Mouse (Mus musculus) stomach, embryonic 16.5 days (tissue): ENCODE measurements around the gene Ulk3. TPM values are rescaled to one million over a fixed set of nuclear protein-coding genes. Genes with fewer than 3 reads are reported as not detected.
A peak's percentile ranks its signal among the peaks of the same experiment; 100 is the strongest.

Experiments used
- ATAC-seq: fragments of 200-750 bp; cut with Nextera tagmentation; 2 replicates; pipeline ENCODE4 v1.8.0; 2017; ENCODE audit warnings: moderate number of reproducible peaks, moderate TSS enrichment; ENCODE audit not compliant: insufficient read depth, low FRiP score
- H3K27ac ChIP-seq: fragments of 300-500 bp; sonication (generic); 2 replicates; pipeline ENCODE4 v1.5.1; 2014; ENCODE audit warnings: low read length
- H3K27me3 ChIP-seq: fragments of 300-500 bp; sonication (generic); 2 replicates; pipeline ENCODE4 v1.6.1; 2014; ENCODE audit warnings: low read length, control low read depth, mixed read lengths; ENCODE audit not compliant: control insufficient read depth, insufficient read depth
- H3K36me3 ChIP-seq: fragments of 300-500 bp; sonication (generic); 2 replicates; pipeline ENCODE4 v1.6.1; 2014; ENCODE audit warnings: low read length; ENCODE audit not compliant: control insufficient read depth, insufficient read depth
- H3K4me1 ChIP-seq: fragments of 300-500 bp; sonication (generic); 2 replicates; pipeline ENCODE4 v1.6.1; 2014; ENCODE audit warnings: low read length, control low read depth, mixed read lengths; ENCODE audit not compliant: control insufficient read depth, insufficient read depth
- H3K4me2 ChIP-seq: fragments of 300-500 bp; sonication (generic); 2 replicates; pipeline ENCODE4 v1.6.1; 2014; ENCODE audit warnings: low read depth, low read length, mixed read lengths
- H3K4me3 ChIP-seq: fragments of 300-500 bp; sonication (generic); replicated peaks from 2 replicates; pipeline ENCODE4 v1.5.1; 2014; ENCODE audit warnings: mild to moderate bottlenecking, low read length
- H3K9ac ChIP-seq: fragments of 300-500 bp; sonication (generic); 2 replicates; pipeline ENCODE4 v1.6.1; 2014; ENCODE audit warnings: low read length
- H3K9me3 ChIP-seq: fragments of 300-500 bp; sonication (generic); replicated peaks from 2 replicates; pipeline ENCODE4 v1.6.1; 2016; ENCODE audit warnings: low read length, control low read depth; ENCODE audit not compliant: control insufficient read depth
- WGBS: fragments of 180-500 bp; shearing (Covaris S2); extraction: QIAGEN DNeasy Blood & Tissue Kit; methylation state at CpG from one replicate; pipeline ENCODE4 v1.1.7; 2014; 5-methylcytosine and 5-hydroxymethylcytosine counted together
- polyA plus RNA-seq: library from polyadenylated mRNA; unstranded; fragments of >200 nt; fragmentation: Nextera tagmentation; extraction: Ambion mirVana; gene quantifications from 2 replicates; pipeline ENCODE4 v1.2.1, GENCODE M21; 2015

Gene Ulk3
- polyA plus RNA-seq, 1 experiment from 2014 or later = 22.3 TPM

- Histone ChIP-seq H3K27ac (no peak overlapping the region), H3K36me3 (no peaks in the 10 kb centered on the region), H3K27me3 (0 out of 2 replicates have a peak, but pooled peaks cover 5% of the 10 kb centered on the region), H3K9ac (no peak overlapping the region), H3K4me3 (no peak overlapping the region), H3K9me3 (no peaks in the 10 kb centered on the region), H3K4me1 (peaks cover 5% of the 10 kb centered on the region; the same call in 1 of the 2 replicates), H3K4me2 (no peak overlapping the region)
- WGBS = 82% methylated on average over 4 of the region's 4 CpGs
- ATAC-seq = no peak
These were observed 15.6 kb downstream of the Ulk3 start for GRCm38 (mm10) chr9:57604875-57605274.

DNA sequence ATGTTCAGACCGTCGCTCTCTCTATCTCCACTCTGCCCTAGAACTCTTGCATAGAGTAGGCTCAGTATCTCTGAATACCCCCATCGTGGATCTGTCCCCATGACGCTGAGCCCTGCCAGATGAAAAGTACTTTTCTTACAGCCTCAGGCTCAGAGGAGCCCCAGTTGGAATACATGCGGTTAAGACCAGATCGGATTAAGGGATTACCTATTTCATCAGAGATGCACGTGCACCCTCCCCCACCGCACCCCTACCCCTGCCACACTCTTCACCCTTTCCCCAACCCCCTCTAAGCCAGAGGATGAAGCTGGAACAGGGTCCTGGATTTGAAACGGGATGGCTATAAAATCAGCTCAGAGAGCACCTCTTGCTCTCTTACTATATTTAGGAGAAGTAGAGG, 16.3 kb downstream of the Ulk3 start:
- Histone ChIP-seq H3K9ac (no peak overlapping the region), H3K36me3 (no peaks in the 10 kb centered on the region), H3K4me2 (no peak overlapping the region), H3K9me3 (no peaks in the 10 kb centered on the region), H3K27me3 (0 out of 2 replicates have a peak, but pooled peaks cover 5% of the 10 kb centered on the region), H3K27ac (no peak overlapping the region), H3K4me1 (peaks cover 5% of the 10 kb centered on the region; the same call in 1 of the 2 replicates), H3K4me3 (no peak overlapping the region)
- 19% methylated on average over 9 of the region's 9 CpGs for WGBS
- no peak for ATAC-seq

DNA sequence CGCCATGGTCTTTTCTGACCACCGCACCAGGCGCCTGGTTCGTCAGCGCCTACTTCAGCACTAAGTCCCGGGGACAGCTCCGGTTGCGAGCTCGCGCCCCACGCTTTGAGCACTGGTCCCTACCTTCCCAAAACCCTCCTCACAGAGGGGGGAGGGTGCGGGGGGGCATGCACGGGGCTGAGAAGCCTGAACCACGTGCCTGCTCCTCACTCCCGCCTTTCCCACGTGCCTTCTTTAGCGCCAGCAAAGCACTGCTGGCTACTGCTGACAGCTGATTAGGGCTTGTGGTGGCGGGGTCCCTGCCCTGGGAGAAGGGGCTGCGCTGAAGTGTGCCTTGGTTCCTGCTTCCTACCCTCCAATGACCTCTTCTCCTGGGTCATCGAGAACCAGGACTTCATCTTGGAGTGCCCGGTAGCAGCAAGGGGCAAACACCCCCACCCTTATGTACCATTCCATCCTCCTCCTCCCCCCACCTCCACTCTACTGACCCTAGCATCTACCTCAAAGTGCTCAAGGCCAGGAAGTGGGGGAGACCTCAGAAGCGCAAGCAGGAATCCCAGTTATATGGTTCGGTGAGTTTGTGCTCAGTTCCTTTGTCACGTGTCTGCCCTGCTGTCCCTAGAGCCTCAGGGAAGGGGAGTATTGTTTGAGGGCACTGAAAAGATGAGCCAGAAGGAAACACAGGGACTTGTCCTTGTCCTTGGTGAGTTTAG, 17.0 kb downstream of the Ulk3 start, which contains the start of gene Cplx3:
Gene Cplx3 (minus strand): TSS at position 143 of the 713 bp plus-strand sequence.
- Histone ChIP-seq H3K9me3 (no peaks in the 10 kb centered on the region), H3K4me2 (no peak within 1 kb of the TSS)
- WGBS = 7% methylated on average over 24 of the region's 24 CpGs

DNA sequence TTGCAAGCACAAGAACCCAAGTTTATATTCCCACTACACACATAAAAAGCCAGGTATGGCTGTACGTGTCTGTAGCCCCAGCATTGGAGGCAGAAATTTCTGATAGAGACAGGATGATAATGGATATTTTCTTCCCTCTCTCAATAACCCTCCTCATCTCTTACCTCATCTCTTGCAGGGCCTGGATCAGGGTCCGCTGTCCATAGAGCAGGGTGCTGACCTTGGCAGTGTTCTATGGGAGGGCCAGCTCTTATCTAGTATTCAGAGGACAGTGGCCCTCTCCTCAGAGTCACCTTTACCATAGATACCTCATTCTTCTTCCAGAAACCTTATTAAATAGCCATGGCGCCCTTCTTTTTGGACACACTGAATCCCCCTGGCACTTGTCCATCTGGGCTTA, 20.6 kb downstream of the Ulk3 start:
- no peak overlapping the region for H3K4me2 ChIP-seq
- H3K27ac ChIP-seq = no peak overlapping the region
- no peak for ATAC-seq
- H3K27me3 ChIP-seq = 0 out of 2 replicates have a peak, but pooled peaks cover 5% of the 10 kb centered on the region
- H3K4me3 ChIP-seq = no peak overlapping the region
- WGBS = 57% methylated on average over 3 of the region's 3 CpGs
- H3K4me1 ChIP-seq = no peaks in the 10 kb centered on the region
- no peaks in the 10 kb centered on the region for H3K36me3 ChIP-seq
- no peaks in the 10 kb centered on the region for H3K9me3 ChIP-seq
- no peak overlapping the region for H3K9ac ChIP-seq

More for the DNA sequence above, 17.0 kb downstream of the Ulk3 start, which contains the start of gene Cplx3:
- H3K36me3 ChIP-seq = no peaks in the 10 kb centered on the region
- peak; percentile 69; the same call in 1 of the 2 replicates for ATAC-seq
- H3K4me3 ChIP-seq = no peak within 1 kb of the TSS
- no peak within 1 kb of the TSS for H3K9ac ChIP-seq
- H3K27me3 ChIP-seq = 0 out of 2 replicates have a peak, but pooled peaks cover 5% of the 10 kb centered on the region
- H3K27ac ChIP-seq = no peak within 1 kb of the TSS
- H3K4me1 ChIP-seq = 0 out of 2 replicates have a peak, but pooled peaks cover under 1% of the 10 kb centered on the region

DNA sequence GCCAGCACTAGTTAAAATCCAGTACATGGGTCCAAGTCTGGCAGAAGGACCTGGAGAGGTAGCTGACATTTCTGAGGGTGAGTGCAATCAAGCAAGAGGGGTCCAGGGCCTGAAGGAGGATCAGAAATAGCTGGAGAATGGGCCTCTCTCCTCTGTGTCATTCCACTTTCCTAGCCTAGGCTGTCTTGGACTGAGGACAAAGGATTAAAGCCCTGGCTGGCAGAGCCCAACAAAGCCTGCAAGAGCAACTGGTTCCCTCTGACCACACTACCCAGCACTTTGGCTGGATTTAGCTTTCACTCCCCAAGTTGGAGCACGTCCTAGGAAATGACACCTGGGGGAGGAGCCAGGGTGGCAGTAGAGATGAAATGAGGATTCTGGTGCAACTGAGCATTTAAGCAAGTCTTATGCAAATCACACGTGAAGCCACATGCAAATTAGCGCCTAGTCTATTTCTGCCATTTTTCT, 21.1 kb downstream of the Ulk3 start:
- H3K9me3 ChIP-seq = no peaks in the 10 kb centered on the region
- 0 out of 2 replicates have a peak, but pooled peaks cover 5% of the 10 kb centered on the region for H3K27me3 ChIP-seq
- no peak overlapping the region for H3K27ac ChIP-seq
- H3K4me2 ChIP-seq = no peak overlapping the region
- H3K4me3 ChIP-seq = no peak overlapping the region
- no peak overlapping the region for H3K9ac ChIP-seq
- WGBS = 50% methylated on average over 3 of the region's 3 CpGs
- no peaks in the 10 kb centered on the region for H3K36me3 ChIP-seq
- no peaks in the 10 kb centered on the region for H3K4me1 ChIP-seq
- ATAC-seq = no peak

GRCm38 (mm10) chr9:57612587-57612986, 23.3 kb downstream of the Ulk3 start:
- Histone ChIP-seq H3K36me3 (no peaks in the 10 kb centered on the region), H3K9ac (no peak overlapping the region), H3K4me1 (no peaks in the 10 kb centered on the region), H3K4me2 (no peak overlapping the region), H3K4me3 (no peak overlapping the region), H3K27me3 (no peaks in the 10 kb centered on the region), H3K27ac (no peak overlapping the region), H3K9me3 (no peaks in the 10 kb centered on the region)
- no peak for ATAC-seq
- 74% methylated on average over 7 of the region's 7 CpGs for WGBS

GRCm38 (mm10) chr9:57613975-57614374, 24.7 kb downstream of the Ulk3 start:
- H3K9ac ChIP-seq = no peak overlapping the region
- no peak overlapping the region for H3K4me3 ChIP-seq
- H3K27ac ChIP-seq = no peak overlapping the region
- no peak for ATAC-seq
- H3K4me2 ChIP-seq = no peak overlapping the region
- WGBS = 67% methylated on average over 7 of the region's 7 CpGs
- H3K36me3 ChIP-seq = no peaks in the 10 kb centered on the region
- H3K27me3 ChIP-seq = no peaks in the 10 kb centered on the region
- H3K4me1 ChIP-seq = no peaks in the 10 kb centered on the region
- H3K9me3 ChIP-seq = no peaks in the 10 kb centered on the region

GRCm38 (mm10) chr9:57614786-57615185, 25.5 kb downstream of the Ulk3 start:
- no peak overlapping the region for H3K9ac ChIP-seq
- no peak overlapping the region for H3K27ac ChIP-seq
- WGBS = 79% methylated on average over 4 of the region's 4 CpGs
- no peaks in the 10 kb centered on the region for H3K27me3 ChIP-seq
- H3K4me1 ChIP-seq = no peaks in the 10 kb centered on the region
- H3K4me3 ChIP-seq = no peak overlapping the region
- H3K36me3 ChIP-seq = no peaks in the 10 kb centered on the region
- no peak overlapping the region for H3K4me2 ChIP-seq
- H3K9me3 ChIP-seq = no peaks in the 10 kb centered on the region
- ATAC-seq = no peak

DNA sequence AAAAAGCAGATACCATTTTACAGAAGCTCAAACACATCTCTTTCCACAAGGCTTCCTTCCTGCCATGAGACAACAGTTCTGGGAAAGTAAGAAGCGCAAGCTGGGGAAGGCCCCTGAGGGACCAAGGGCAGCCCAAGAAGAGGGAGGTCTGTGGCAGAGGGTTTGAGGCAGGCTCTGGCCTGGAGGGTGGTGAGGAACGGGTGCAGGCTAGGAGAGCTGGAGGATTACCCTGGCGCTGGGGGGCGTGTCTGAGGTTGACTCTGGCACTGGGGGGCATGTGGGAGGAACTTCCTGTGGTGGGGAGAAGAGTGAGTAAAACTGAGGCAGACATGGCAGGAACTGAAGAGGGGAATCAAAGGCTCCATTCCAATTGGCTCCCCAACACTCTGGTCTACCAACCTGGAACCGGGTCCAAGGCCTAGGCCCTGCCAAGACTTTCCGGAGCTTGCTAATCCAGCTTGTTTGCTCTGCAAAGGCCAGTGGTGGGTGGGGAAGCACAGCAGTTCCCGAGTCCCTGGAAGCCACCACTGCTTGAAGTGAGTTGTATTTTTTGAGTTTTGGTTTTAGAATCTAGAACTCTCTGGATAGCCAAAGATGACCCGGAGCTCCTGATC, 28.4 kb downstream of the Ulk3 start:
- Histone ChIP-seq H3K9me3 (no peaks in the 10 kb centered on the region), H3K4me3 (no peak overlapping the region), H3K27ac (no peak overlapping the region), H3K36me3 (no peaks in the 10 kb centered on the region), H3K9ac (no peak overlapping the region), H3K4me2 (no peak overlapping the region), H3K4me1 (no peaks in the 10 kb centered on the region), H3K27me3 (no peaks in the 10 kb centered on the region)
- ATAC-seq = no peak
- 69% methylated on average over 8 of the region's 8 CpGs for WGBS
